Mouse (Mus musculus) urinary bladder, adult 2 months (tissue): Measurements from ENCODE around the gene Cep152. TPM values are rescaled to one million over a fixed set of nuclear protein-coding genes. Genes with fewer than 3 reads are reported as not detected.

Source experiments
- DNase-seq: peaks from one replicate; pipeline ENCODE4 v3.0.0; 2022; ENCODE audit warnings: low spot score
- polyA plus RNA-seq: library from polyadenylated mRNA; depleted of rRNA; stranded (reverse); fragments of >200 nt; gene quantifications from 2 replicates; pipeline ENCODE4 v1.2.3, GENCODE M21; 2012; rRNA removed

The Cep152 gene
- polyA plus RNA-seq, 1 experiment = 2.5 TPM

DNA sequence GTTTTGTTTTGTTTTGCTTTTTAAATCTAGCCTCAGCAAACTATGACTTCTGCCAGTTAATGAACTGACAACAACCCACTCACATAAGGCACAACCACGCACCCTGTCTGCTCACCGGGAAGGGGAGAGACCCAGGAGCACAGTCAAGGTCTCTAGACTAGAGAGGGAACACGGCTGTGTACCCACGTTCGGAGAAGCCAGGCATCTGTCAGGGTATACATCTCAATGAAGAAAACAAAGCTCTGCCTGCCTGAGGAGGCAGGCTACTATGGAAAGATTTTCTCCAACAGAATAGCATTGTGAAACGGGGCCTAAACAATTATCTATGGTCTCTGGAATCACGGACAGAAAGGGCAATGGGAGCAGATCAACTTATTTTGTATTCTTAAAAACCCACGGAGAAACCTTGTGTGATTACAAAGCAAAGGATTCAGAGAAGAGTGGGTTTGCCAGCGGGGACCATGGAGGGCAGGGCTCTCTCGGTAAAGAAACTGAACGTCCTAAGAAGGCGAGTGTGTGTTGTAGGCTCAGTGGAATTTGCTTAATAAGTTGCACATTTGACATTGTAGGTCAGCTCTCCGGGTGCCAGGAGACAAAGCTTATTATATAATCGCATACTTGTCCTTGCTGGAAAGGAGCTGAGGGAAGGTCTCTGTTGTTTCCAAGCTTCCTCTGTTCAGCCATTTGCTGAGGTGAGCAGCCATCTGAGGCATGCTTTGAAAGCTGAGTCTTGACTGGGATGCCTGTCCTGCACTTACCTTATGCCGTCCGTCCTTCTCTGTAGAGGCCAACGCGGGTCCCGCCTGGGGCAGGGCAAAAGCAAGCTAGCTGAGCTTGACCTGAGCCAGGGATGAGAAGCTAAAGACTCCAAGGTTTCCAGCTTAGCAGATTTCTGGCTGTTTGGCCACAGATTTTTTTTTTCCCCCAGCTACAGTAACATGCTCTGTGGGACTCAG lies 66.0 kb downstream of the Cep152 start:
- no peak for DNase-seq

DNA sequence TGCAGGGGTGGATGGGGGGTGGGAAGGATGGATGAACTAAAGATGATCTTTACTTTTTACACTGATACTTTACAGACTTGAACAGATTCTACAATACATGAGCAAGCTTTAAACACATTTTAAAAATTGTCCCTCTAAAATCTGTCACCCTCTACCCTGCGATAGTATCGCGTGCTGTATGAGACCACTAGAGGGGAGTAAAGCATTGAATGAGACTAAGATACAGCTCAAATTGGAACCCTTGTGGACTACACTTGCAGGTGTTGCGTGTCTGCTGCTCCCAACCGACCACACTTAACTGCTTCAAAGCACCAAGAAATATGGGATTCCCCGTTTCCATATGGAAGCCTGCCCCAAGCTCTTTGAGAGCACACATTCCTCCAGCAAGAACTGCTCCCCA lies 69.1 kb downstream of the Cep152 start:
- DNase-seq = no peak

DNA sequence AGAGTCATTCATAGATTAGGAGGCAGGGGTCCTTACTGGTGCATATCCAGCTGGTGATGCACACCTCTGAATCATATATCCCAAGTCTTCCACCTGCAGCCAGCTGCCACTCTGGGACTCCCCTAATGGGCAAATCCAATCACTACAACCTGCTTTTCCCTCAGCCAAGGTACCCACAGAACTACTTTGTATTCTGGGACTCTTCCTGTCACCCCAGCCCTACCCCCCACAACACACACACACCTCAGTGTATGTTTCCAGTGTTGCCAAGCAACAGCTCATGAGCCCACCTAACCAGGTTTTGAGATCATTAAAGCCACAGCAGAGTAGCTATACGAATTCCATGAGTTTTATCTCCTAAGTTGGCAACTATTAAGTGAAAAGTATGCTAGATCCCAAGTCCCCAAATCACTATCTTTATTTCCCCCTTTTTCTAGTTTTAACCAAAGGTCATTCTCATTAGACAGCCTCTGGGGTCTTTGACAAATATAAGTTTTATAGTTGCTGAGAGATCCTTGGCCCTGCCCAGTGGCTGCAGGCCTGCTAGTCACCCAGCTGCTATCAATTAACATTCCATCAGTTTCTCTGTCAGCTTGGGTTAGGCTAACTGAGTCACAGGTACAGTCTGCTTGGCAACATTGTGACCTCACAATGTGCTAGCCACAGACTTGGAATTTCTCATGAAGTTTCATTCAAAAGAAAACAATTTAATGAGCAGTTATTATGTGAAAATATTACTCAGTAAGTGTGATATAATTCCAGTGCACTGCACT lies 75.9 kb downstream of the Cep152 start:
- DNase-seq = no peak

DNA sequence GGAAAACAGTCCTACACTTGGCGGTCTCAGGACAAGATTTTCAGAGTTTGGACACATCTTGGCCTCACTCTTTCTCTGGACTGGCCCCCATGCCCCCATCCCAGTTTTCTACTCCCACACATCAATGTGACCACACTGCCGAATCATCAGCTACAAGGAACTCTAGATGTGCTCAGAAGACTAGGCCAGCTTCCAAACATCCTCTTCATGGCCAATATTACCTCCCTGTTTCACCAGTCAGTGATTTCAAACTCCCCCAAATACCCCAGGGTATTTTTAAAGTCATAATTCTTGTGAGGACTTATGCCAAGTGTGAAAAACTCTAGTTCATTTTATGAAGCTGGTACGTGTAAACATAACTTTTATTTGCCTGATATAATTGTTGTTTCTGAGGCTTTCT lies 79.9 kb downstream of the Cep152 start:
- no peak for DNase-seq

DNA sequence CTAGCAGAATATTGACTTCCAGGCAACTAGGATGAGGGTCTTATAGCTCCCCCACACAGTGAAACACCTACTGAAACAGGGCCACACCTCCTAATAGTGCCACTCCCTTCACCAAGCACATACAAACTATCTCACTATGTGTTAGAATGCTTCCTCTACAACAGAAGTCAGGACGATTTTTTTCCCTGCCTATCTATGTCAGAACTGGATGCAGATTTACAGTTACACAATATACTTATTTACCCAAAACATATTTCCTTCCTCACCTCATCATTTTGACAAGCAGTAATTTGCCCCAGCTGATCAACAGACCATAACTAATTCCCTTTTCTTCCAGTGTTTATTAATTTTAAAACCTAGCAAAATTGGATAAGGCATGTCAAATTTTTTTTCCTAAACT lies 81.3 kb downstream of the Cep152 start:
- no peak for DNase-seq

DNA sequence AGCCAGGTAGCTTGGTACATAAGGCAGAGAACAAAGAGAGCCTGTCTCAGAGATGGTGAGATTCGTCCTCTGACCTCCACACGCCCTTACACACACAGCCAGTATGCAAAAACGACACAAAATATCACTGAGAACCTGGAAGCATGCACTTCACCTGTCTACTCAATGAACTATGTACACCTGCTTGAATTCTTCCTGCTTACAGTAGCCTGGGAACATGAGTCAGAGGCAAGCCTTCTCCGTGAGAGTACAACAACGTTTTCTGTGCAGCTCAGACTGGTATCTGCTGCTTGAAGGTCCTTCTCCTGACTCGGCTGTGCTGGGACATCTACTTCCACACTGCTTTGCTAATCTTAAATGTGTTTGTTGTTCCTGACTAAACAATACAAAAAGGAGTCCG lies 83.5 kb downstream of the Cep152 start:
- no peak for DNase-seq

DNA sequence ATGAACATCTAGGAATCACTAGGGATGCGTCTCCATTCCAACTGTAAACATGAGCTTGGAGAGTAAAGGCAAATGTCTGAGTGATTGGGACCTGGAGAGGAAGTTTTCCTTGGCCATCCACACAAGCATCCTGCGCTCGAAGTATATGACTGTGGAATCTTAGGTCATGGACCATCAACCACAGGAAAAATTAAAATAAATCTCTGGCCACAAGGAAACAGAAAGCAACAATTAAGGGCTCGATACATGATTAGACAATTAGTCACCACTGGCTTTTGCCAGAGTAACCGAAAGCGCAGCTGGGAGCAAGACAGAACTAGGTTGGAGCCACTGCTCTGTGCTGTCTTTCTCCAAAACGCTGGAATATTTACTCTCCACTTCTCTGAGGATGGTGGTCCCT lies 84.3 kb downstream of the Cep152 start:
- DNase-seq = no peak

DNA sequence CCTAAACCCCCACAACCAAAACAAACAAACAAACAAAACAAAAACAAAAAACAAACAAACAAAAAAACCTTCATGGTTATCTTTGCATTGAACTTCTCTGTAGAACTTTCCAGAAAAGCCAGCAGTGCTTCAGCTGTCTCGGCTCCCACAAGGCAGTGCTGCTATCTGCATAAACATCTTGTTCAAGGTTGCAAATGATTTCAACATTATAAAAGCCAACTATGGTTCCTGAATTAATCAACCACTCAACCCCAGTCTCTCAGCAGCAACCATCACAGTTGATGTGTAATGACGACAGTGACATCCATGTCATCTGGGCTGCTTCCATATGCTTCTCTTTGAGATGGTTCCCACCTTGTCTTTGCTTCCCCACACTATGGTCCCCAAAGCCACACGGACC lies 85.3 kb downstream of the Cep152 start:
- DNase-seq = no peak

DNA sequence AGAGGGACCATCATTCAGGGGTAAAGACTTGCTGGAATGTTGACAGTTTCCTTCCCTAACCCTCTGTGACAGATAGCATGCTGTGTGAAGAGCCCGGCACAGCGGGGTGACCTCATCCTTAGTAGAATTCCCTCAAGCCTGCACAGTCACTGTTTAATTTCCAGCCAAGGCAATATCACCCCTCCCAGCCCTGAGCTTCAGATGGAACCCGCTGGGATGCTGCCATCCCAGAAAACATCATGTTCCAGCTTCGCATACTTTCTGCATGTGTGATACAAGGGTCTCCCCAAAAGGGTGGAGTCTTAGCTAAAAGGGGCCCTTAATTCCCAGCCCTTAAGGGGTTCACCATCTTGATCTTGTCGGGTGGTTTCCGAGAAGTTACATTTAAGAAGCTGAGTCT lies 94.2 kb downstream of the Cep152 start:
- no peak for DNase-seq

DNA sequence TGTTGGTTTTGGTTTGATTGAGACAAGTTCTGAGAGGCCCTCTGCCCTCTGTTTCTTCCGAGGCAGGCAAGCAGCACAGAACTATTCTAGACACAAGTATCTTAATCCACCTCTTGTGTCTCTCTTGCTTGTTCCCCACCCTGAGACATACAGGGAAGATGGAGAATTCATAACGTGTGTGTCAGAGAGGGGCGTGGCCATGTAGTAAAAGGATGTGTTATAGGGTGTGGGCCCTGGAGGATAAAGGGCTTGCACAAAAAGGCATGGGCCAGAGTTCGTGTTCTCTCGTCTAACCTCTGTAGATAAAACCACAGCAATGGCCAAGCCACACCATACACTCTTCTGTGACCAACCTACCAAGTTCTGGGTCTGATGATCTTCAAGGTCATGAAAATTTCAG lies 98.3 kb downstream of the Cep152 start:
- DNase-seq = no peak

DNA sequence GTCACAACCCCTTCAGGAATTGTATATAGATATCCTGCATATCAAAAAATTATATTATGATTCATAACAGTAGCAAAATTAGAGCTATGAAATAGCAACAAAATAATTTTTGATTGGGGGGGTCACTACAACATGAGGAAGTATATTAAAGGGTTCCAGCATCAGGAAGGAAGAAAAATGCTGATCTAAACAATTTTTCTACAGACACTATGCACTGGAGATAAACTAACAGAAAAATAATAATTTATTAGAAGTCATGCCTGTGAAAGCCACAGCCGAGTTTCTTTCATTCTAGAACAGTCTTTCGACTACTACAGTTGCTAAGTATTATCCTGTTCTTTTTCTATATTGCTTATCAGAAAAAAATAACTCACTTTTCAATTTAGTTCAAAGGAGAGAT lies 99.4 kb downstream of the Cep152 start:
- DNase-seq = no peak

DNA sequence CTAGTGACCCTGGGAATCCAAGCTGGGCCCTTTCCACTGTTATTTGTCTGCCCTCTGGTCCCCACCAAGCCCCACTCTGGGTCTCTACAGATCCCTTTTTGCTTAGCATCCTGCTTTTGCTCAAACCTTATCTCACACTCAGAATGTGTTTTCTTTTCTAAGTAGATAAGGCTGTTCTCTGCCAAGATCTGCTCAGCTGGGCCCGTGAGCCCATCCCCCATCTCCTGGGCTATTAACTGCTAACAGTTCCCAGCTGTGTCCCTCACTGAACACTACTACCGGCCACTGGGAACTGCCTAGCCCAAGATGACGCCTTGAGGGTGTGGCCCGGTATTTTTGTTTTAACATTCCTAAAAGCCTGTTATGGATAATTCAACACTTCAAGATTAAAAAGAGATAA lies 108.3 kb downstream of the Cep152 start:
- no peak for DNase-seq

DNA sequence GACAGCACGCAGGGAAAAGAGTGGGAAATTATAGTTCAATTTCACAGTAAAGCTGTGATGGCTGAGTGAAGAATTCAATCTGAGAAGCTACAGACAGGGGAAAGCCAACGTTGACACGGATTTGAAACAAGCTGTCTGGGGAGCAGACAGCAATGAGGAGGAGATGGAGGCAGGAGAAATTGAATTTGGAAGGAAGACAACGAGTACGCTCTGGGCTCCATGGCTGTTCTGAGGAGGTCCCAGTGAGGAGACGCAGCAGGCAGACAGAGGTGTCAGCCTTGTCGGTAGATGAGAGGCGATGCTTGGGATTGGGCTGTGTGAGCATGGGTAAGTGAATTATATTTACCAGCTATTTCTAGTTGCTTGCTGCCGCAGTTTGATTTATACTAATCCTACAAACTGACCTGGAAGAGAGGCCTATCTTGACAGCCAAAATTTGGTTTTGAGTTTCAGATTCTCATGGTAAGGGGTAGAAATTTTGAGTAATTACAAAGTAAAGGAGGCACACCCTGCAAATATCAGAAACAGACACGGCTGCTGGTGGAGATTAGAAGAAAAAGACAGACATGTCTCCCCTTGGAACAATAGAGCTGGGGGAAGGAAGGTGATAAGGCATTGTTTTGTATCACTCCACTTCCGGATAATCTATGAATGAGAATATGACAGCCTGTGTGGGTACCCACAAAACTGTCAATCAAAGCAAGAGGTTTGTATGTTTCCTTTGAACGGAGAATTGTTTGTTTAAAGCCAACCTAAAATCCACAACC lies 109.4 kb downstream of the Cep152 start:
- DNase-seq = no peak

DNA sequence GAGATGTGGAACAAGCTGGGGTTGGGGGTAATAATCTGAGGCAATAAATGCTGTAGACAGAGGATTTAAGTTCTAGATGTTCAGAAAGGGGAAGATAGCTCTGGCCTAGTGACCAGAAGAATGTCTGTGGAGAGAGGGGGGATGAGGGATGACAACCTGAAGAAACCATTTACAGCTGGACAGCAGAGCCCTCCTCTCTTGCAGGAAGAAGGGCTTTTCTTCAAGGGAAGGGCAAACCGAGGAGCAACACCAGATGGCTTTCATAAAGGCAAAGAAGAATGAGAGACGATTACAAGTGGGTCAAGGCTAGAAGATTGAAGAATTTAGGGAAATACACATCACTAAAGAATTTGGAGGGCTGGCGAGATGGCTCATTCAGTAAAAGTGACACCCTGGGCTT lies 110.5 kb downstream of the Cep152 start:
- DNase-seq = no peak

Other genes starting within 250 kb of the Cep152 start
- gene Gm9913, start 120.0 kb downstream of the Cep152 start, polyA plus RNA-seq = 0.06 and 0.09 TPM in 2 replicates
- 16.1 and 26.8 TPM in 2 replicates for gene Fbn1, start 117.1 kb downstream of the Cep152 start, polyA plus RNA-seq
- 61.5 and 71.9 TPM in 2 replicates for gene Eid1, start 48.0 kb upstream of the Cep152 start, polyA plus RNA-seq
- gene Shc4, start 99.0 kb upstream of the Cep152 start, polyA plus RNA-seq = 0.32 and 0.53 TPM in 2 replicates
- 13.5 and 21.9 TPM in 2 replicates for gene Secisbp2l, start 157.8 kb upstream of the Cep152 start, polyA plus RNA-seq
- 28.2 and 33.5 TPM in 2 replicates for gene Galk2, start 234.0 kb upstream of the Cep152 start, polyA plus RNA-seq
- gene Cops2, start 234.0 kb upstream of the Cep152 start, polyA plus RNA-seq = 71.3 and 91.3 TPM in 2 replicates